Mouse (Mus musculus): ENCODE data around the gene Ccl11.

The Ccl11 gene

GRCm38 (mm10) chr11:82057646-82058045, at the start of gene Ccl11:
Ccl11 (plus strand) TSS chr11:82057823.
- no peak for DNase-seq (ENCODE audit: low read depth, low spot score)

GRCm38 (mm10) chr11:82010115-82010514, 47.5 kb upstream of the Ccl11 start:
- DNase-seq (ENCODE audit: low read depth, low spot score), result no peak

- no peak for DNase-seq (ENCODE audit: low read depth, low spot score)
Observed at GRCm38 (mm10) chr11:82011411-82012193, 46.0 kb upstream of the Ccl11 start.

- no peak for DNase-seq (ENCODE audit: low read depth, low spot score)
Observed at GRCm38 (mm10) chr11:82013756-82014155, 43.9 kb upstream of the Ccl11 start.

GRCm38 (mm10) chr11:82015066-82015465, 42.6 kb upstream of the Ccl11 start:
- no peak for DNase-seq (ENCODE audit: low read depth, low spot score)

- no peak for DNase-seq (ENCODE audit: low read depth, low spot score)
Observed at GRCm38 (mm10) chr11:82016181-82016780, 41.3 kb upstream of the Ccl11 start.

GRCm38 (mm10) chr11:82019389-82019788, 38.2 kb upstream of the Ccl11 start:
- DNase-seq (ENCODE audit: low read depth, low spot score), result no peak

GRCm38 (mm10) chr11:82019793-82020192, 37.8 kb upstream of the Ccl11 start:
- no peak for DNase-seq (ENCODE audit: low read depth, low spot score)

GRCm38 (mm10) chr11:82021406-82021805, 36.2 kb upstream of the Ccl11 start:
- no peak for DNase-seq (ENCODE audit: low read depth, low spot score)

- no peak for DNase-seq (ENCODE audit: low read depth, low spot score)
Observed at GRCm38 (mm10) chr11:82022504-82023056, 35.0 kb upstream of the Ccl11 start.

- no peak for DNase-seq (ENCODE audit: low read depth, low spot score)
Observed at GRCm38 (mm10) chr11:82023769-82024168, 33.9 kb upstream of the Ccl11 start.

GRCm38 (mm10) chr11:82030171-82030570, 27.5 kb upstream of the Ccl11 start:
- DNase-seq (ENCODE audit: low read depth, low spot score), result no peak

- no peak for DNase-seq (ENCODE audit: low read depth, low spot score)
Observed at GRCm38 (mm10) chr11:82032136-82032535, 25.5 kb upstream of the Ccl11 start.

- no peak for DNase-seq (ENCODE audit: low read depth, low spot score)
Observed at GRCm38 (mm10) chr11:82032678-82033344, 24.8 kb upstream of the Ccl11 start.

- no peak for DNase-seq (ENCODE audit: low read depth, low spot score)
Observed at GRCm38 (mm10) chr11:82034446-82034845, 23.2 kb upstream of the Ccl11 start.

- peak; percentile 72 for DNase-seq (ENCODE audit: low read depth, low spot score)
Observed at GRCm38 (mm10) chr11:82035356-82035755, 22.3 kb upstream of the Ccl11 start, which contains the start of gene Ccl2. Ccl2 (plus strand) TSS chr11:82035571.

- peak; percentile 24 for DNase-seq (ENCODE audit: low read depth, low spot score)
Observed at GRCm38 (mm10) chr11:82035857-82036256, 21.8 kb upstream of the Ccl11 start.

- no peak for DNase-seq (ENCODE audit: low read depth, low spot score)
Observed at GRCm38 (mm10) chr11:82038535-82038934, 19.1 kb upstream of the Ccl11 start, which contains the start of gene Gm17268. Gm17268 (minus strand) TSS chr11:82038562.

GRCm38 (mm10) chr11:82039132-82039660, 18.4 kb upstream of the Ccl11 start:
- no peak for DNase-seq (ENCODE audit: low read depth, low spot score)

GRCm38 (mm10) chr11:82041671-82042080, 15.9 kb upstream of the Ccl11 start:
- no peak for DNase-seq (ENCODE audit: low read depth, low spot score)

- DNase-seq (ENCODE audit: low read depth, low spot score), result no peak
Observed at GRCm38 (mm10) chr11:82045471-82045870, 12.2 kb upstream of the Ccl11 start, which contains the start of gene Ccl7. Ccl7 (plus strand) TSS chr11:82045712.
